Mouse (Mus musculus) cerebellum, adult 2 months (tissue): ENCODE data around the gene Fam193b.

Experiments used
- CTCF ChIP-seq: fragments of 200-500 bp; IDR thresholded peaks from 2 replicates; pipeline ENCODE4 v1.5.1; 2011; ENCODE audit warnings: low read depth, mild to moderate bottlenecking, control low read depth, low read length, moderate library complexity, borderline replicate concordance; ENCODE audit not compliant: insufficient read depth
- POLR2A ChIP-seq: fragments of 200-500 bp; IDR thresholded peaks from 2 replicates; pipeline ENCODE4 v1.6.1; 2011; ENCODE audit warnings: low read length, control low read depth, borderline replicate concordance; ENCODE audit not compliant: insufficient read depth

DNA sequence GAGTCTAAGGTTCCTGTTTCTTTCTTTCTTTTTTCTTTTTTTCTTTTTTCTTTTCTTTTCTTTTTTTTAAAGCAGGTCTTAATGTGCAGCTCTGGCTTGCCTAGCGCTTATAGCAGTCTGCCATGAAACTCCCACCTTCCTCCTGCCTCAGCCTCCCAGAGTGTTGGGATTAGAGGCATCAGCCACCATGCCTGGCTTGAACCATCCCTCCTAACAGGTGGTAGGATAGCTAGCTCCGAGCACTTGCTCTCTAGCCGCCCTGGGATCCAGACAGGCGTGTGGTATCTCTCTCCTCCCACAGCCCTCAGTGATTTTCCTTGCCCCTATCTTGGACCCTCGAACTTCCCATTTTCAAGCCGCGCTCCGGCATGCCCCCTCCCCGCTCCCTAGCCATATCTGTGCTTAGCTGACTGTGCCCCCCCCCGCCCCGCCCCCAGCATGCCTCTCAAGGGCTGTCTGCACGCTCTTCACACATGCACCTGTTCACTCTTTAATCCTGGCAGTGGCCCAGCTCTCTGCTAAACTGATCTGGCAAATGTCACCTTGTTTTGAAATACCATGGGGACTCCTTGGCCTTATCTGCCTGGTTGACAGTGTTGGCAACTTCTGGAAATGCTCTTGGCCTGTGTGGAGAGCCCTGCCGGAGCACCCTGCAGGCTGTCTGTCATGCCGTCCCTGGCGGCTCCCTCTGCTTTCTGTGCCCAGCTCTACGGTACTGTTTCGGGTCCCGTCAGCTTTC, 75.9 kb downstream of the Fam193b start:
- TF ChIP-seq POLR2A (no peak), CTCF (0 out of 2 replicates have a peak, but pooled peaks have one; percentile 2)
